Mouse (Mus musculus): ENCODE measurements around the gene Ust. TPM values are rescaled to one million over a fixed set of nuclear protein-coding genes. Genes with fewer than 3 reads are reported as not detected.

Ust gene
- polyA plus RNA-seq, 1 experiment from 2014 or later: 6.6 TPM

GRCm38 (mm10) chr10:8342556-8342955 is 176.1 kb downstream of the Ust start:
- H3K4me3 ChIP-seq (replicated peaks): no peak overlapping the region
- no peaks in the 10 kb centered on the region for H3K27me3 ChIP-seq
- H3K4me2 ChIP-seq: no peak overlapping the region
- no peak overlapping the region for H3K27ac ChIP-seq
- ATAC-seq (replicated peaks; ENCODE audit: low FRiP score): no peak
- H3K9ac ChIP-seq: no peak overlapping the region
- 0 out of 2 replicates have a peak, but pooled peaks cover 5% of the 10 kb centered on the region for H3K4me1 ChIP-seq
- no peaks in the 10 kb centered on the region for H3K9me3 ChIP-seq (replicated peaks)
- 70% methylated on average over 2 of the region's 2 CpGs for WGBS
- H3K36me3 ChIP-seq: no peaks in the 10 kb centered on the region

- Histone ChIP-seq H3K4me3 (replicated peaks) (no peak overlapping the region), H3K9me3 (replicated peaks) (no peaks in the 10 kb centered on the region)
These were observed 178.8 kb downstream of the Ust start for GRCm38 (mm10) chr10:8339645-8340428.

GRCm38 (mm10) chr10:8336601-8337000 is 182.0 kb downstream of the Ust start:
- H3K4me2 ChIP-seq: no peak overlapping the region
- no peaks in the 10 kb centered on the region for H3K27me3 ChIP-seq
- no peaks in the 10 kb centered on the region for H3K4me1 ChIP-seq
- no peak overlapping the region for H3K4me3 ChIP-seq (replicated peaks)
- H3K27ac ChIP-seq: no peak overlapping the region
- no peak overlapping the region for H3K9ac ChIP-seq
- 63% methylated on average over 1 of the region's 1 CpGs for WGBS
- ATAC-seq (replicated peaks; ENCODE audit: low FRiP score): no peak
- H3K36me3 ChIP-seq: no peaks in the 10 kb centered on the region
- H3K9me3 ChIP-seq (replicated peaks): no peaks in the 10 kb centered on the region

More at GRCm38 (mm10) chr10:8339645-8340428, 178.8 kb downstream of the Ust start:
- H3K9ac ChIP-seq: no peak overlapping the region
- H3K27ac ChIP-seq: no peak overlapping the region
- 85% methylated on average over 12 of the region's 12 CpGs for WGBS
- H3K4me2 ChIP-seq: no peak overlapping the region
- no peaks in the 10 kb centered on the region for H3K36me3 ChIP-seq
- H3K4me1 ChIP-seq: 0 out of 2 replicates have a peak, but pooled peaks cover 5% of the 10 kb centered on the region
- ATAC-seq (replicated peaks; ENCODE audit: low FRiP score): no peak
- no peaks in the 10 kb centered on the region for H3K27me3 ChIP-seq

GRCm38 (mm10) chr10:8330958-8331357 is 187.7 kb downstream of the Ust start:
- Histone ChIP-seq H3K4me2 (no peak overlapping the region), H3K4me1 (no peaks in the 10 kb centered on the region), H3K27ac (no peak overlapping the region), H3K9me3 (replicated peaks) (no peaks in the 10 kb centered on the region; the same call in 1 of the 2 replicates), H3K27me3 (no peaks in the 10 kb centered on the region), H3K4me3 (replicated peaks) (no peak overlapping the region), H3K9ac (no peak overlapping the region), H3K36me3 (no peaks in the 10 kb centered on the region)
- ATAC-seq (replicated peaks; ENCODE audit: low FRiP score): no peak
- 98% methylated on average over 5 of the region's 5 CpGs for WGBS

- no peak for ATAC-seq (replicated peaks; ENCODE audit: low FRiP score)
- H3K4me3 ChIP-seq (replicated peaks): no peak overlapping the region
- no peaks in the 10 kb centered on the region for H3K36me3 ChIP-seq
- 90% methylated on average over 8 of the region's 8 CpGs for WGBS
- H3K27me3 ChIP-seq: no peaks in the 10 kb centered on the region
- H3K9me3 ChIP-seq (replicated peaks): no peaks in the 10 kb centered on the region; the same call in 1 of the 2 replicates
- H3K9ac ChIP-seq: no peak overlapping the region
- no peaks in the 10 kb centered on the region for H3K4me1 ChIP-seq
- H3K4me2 ChIP-seq: no peak overlapping the region
- no peak overlapping the region for H3K27ac ChIP-seq
These were observed 188.6 kb downstream of the Ust start for GRCm38 (mm10) chr10:8330006-8330405.

GRCm38 (mm10) chr10:8323304-8323765 is 195.3 kb downstream of the Ust start:
- Histone ChIP-seq H3K4me2 (no peak overlapping the region), H3K9ac (no peak overlapping the region), H3K9me3 (replicated peaks) (no peaks in the 10 kb centered on the region; the same call in 1 of the 2 replicates), H3K27ac (no peak overlapping the region), H3K4me1 (no peaks in the 10 kb centered on the region), H3K4me3 (replicated peaks) (no peak overlapping the region), H3K27me3 (no peaks in the 10 kb centered on the region), H3K36me3 (no peaks in the 10 kb centered on the region)
- ATAC-seq (replicated peaks; ENCODE audit: low FRiP score): 0 out of 2 replicates have a peak, but pooled peaks have one; percentile 25
- 38% methylated on average over 2 of the region's 2 CpGs for WGBS

- Histone ChIP-seq H3K4me3 (replicated peaks) (no peak overlapping the region), H3K4me1 (no peaks in the 10 kb centered on the region), H3K27me3 (no peaks in the 10 kb centered on the region), H3K4me2 (no peak overlapping the region), H3K9me3 (replicated peaks) (no peaks in the 10 kb centered on the region), H3K36me3 (no peaks in the 10 kb centered on the region), H3K9ac (no peak overlapping the region), H3K27ac (no peak overlapping the region)
- no peak for ATAC-seq (replicated peaks; ENCODE audit: low FRiP score)
These were observed 197.9 kb downstream of the Ust start for GRCm38 (mm10) chr10:8320771-8321170.

- H3K4me2 ChIP-seq: no peak overlapping the region
- 54% methylated on average over 6 of the region's 6 CpGs for WGBS
- ATAC-seq (replicated peaks; ENCODE audit: low FRiP score): no peak
- no peaks in the 10 kb centered on the region for H3K9me3 ChIP-seq (replicated peaks)
- H3K36me3 ChIP-seq: no peaks in the 10 kb centered on the region
- H3K4me1 ChIP-seq: peaks cover 11% of the 10 kb centered on the region
- no peak overlapping the region for H3K4me3 ChIP-seq (replicated peaks)
- H3K27me3 ChIP-seq: no peaks in the 10 kb centered on the region
- no peak overlapping the region for H3K9ac ChIP-seq
- no peak overlapping the region for H3K27ac ChIP-seq
These were observed 209.2 kb downstream of the Ust start for GRCm38 (mm10) chr10:8309435-8309834.

GRCm38 (mm10) chr10:8304211-8304610 is 214.4 kb downstream of the Ust start:
- H3K9ac ChIP-seq: no peak overlapping the region
- no peak overlapping the region for H3K4me2 ChIP-seq
- no peak overlapping the region for H3K27ac ChIP-seq
- no peak overlapping the region for H3K4me3 ChIP-seq (replicated peaks)
- WGBS: 82% methylated on average over 4 of the region's 4 CpGs
- peaks cover 9% of the 10 kb centered on the region for H3K4me1 ChIP-seq
- no peaks in the 10 kb centered on the region for H3K9me3 ChIP-seq (replicated peaks)
- no peaks in the 10 kb centered on the region for H3K36me3 ChIP-seq
- ATAC-seq (replicated peaks; ENCODE audit: low FRiP score): no peak
- H3K27me3 ChIP-seq: no peaks in the 10 kb centered on the region

GRCm38 (mm10) chr10:8299166-8299565 is 219.5 kb downstream of the Ust start:
- WGBS: 76% methylated on average over 1 of the region's 1 CpGs
- Histone ChIP-seq H3K27ac (no peak overlapping the region), H3K4me2 (no peak overlapping the region), H3K4me1 (0 out of 2 replicates have a peak, but pooled peaks cover 3% of the 10 kb centered on the region), H3K4me3 (replicated peaks) (no peak overlapping the region), H3K27me3 (no peaks in the 10 kb centered on the region), H3K9ac (no peak overlapping the region), H3K36me3 (no peaks in the 10 kb centered on the region), H3K9me3 (replicated peaks) (no peaks in the 10 kb centered on the region)
- ATAC-seq (replicated peaks; ENCODE audit: low FRiP score): no peak

- no peak overlapping the region for H3K4me2 ChIP-seq
- H3K4me3 ChIP-seq (replicated peaks): no peak overlapping the region
- no peaks in the 10 kb centered on the region for H3K36me3 ChIP-seq
- H3K4me1 ChIP-seq: 0 out of 2 replicates have a peak, but pooled peaks cover 3% of the 10 kb centered on the region
- WGBS: 60% methylated on average over 2 of the region's 2 CpGs
- no peaks in the 10 kb centered on the region for H3K9me3 ChIP-seq (replicated peaks)
- no peak overlapping the region for H3K27ac ChIP-seq
- no peak overlapping the region for H3K9ac ChIP-seq
- no peak for ATAC-seq (replicated peaks; ENCODE audit: low FRiP score)
- no peaks in the 10 kb centered on the region for H3K27me3 ChIP-seq
These were observed 221.4 kb downstream of the Ust start for GRCm38 (mm10) chr10:8297214-8297613.

- Histone ChIP-seq H3K27ac (no peak overlapping the region), H3K4me2 (no peak overlapping the region), H3K4me1 (peaks cover 7% of the 10 kb centered on the region), H3K27me3 (no peaks in the 10 kb centered on the region), H3K4me3 (replicated peaks) (no peak overlapping the region), H3K36me3 (no peaks in the 10 kb centered on the region), H3K9me3 (replicated peaks) (no peaks in the 10 kb centered on the region), H3K9ac (no peak overlapping the region)
- no peak for ATAC-seq (replicated peaks; ENCODE audit: low FRiP score)
- WGBS: 54% methylated on average over 5 of the region's 5 CpGs
These were observed 228.0 kb downstream of the Ust start for GRCm38 (mm10) chr10:8290661-8291060.
